Mouse (Mus musculus) G1E (cell line): ENCODE measurements around the gene Ppp1r14b.

Source experiments
- CTCF ChIP-seq: IDR thresholded peaks from 2 replicates; pipeline ENCODE4 v1.5.1; 2012; ENCODE audit warnings: low read depth, low read length, inconsistent platforms, mixed read lengths
- GATA1 ChIP-seq: IDR thresholded peaks from 2 replicates; pipeline ENCODE4 v1.6.1; 2012; ENCODE audit warnings: borderline replicate concordance, low read length, inconsistent platforms, mixed read lengths

DNA sequence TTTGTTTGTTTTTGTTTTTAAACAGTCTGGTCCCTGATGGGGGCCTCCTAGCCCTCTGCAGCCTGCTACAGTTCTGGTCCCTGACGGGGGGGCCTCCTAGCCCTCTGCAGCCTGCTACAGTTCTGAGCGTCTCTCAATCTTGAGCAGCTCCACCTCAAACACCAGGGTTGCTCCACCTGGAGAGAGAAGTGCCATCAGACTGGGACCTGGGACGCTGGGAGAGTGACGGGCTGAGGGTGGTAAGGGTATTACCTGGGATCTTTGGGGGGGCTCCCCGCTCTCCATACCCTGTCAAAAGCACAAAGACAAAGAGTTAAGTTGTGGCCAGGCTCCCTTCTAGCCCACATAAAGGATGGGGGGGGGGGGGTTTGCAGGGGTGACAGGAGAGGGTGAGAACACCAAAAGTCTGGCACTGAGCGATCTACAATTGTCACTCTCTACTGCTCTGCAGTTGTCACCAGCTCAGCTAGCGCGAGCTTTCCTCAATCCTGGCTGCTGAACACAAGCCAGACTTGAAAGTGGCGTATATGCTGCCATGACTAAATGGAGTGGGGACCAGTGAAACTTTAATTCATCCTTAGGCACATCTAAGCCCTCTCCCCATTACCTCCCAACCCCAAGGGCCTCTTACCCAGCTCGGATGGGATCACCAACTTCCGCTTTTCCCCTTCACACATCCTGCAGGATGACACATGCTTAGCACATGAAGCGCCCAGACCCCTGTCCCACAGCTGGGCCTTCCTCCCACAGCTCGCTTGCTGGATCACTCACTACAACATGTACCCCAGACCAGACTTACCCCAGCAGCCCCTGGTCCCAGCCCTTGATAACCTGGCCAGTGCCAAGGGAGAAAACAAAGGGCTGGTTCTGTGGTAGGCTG is 3.2 kb downstream of the Ppp1r14b start:
- no peak for TF ChIP-seq CTCF
- no peak for TF ChIP-seq GATA1
